Comparison of ENCODE assay signal across 21 mouse cellular contexts in genomic region chrX:14091661-14092060, GRCm38 (mm10).
"Had no signal": no experiment of that assay in that cellular context is flagged by ENCODE, and none has a peak within 500 bp of the region (broad histone marks: within the 10 kb centered on the region; RNA-seq: fewer than 3 reads in every experiment).

No protein-coding gene starts in this region.

- H3K36me3 ChIP-seq: limb, embryonic 12.5 days; limb, embryonic 15.5 days; liver, embryonic 12.5 days; liver, embryonic 15.5 days; lung, embryonic 15.5 days; neural tube, embryonic 12.5 days; stomach, embryonic 15.5 days had no signal

- H3K4me2 ChIP-seq: limb, embryonic 12.5 days; limb, embryonic 15.5 days; liver, embryonic 12.5 days; liver, embryonic 15.5 days; lung, embryonic 15.5 days; midbrain, embryonic 11.5 days; neural tube, embryonic 12.5 days; stomach, embryonic 15.5 days had no signal

- H3K4me3 ChIP-seq: limb, embryonic 12.5 days; limb, embryonic 15.5 days; liver, embryonic 12.5 days; liver, embryonic 15.5 days; lung, embryonic 15.5 days; neural tube, embryonic 12.5 days; stomach, embryonic 15.5 days had no signal

- DNase-seq: kidney, adult 11 months; kidney, adult 8-10 months; kidney, postnatal 14 days; kidney, postnatal 4 days; left cerebral cortex, postnatal 4 days; lung, adult 18-20 months; lung, postnatal 10 days; lung, postnatal 36 days; midbrain, embryonic 14.5 days; retina, postnatal 1 day; right cerebral cortex, postnatal 25 days; spleen, adult 18-20 months; thymus, postnatal 25 days had no signal

- ATAC-seq: liver, embryonic 12.5 days had no signal

- H3K27me3 ChIP-seq: limb, embryonic 12.5 days; limb, embryonic 15.5 days; liver, embryonic 12.5 days; liver, embryonic 15.5 days; lung, embryonic 15.5 days; neural tube, embryonic 12.5 days; stomach, embryonic 15.5 days had no signal
